Mouse (Mus musculus): ENCODE measurements around the gene Vmn2r12. TPM values are rescaled to one million over a fixed set of nuclear protein-coding genes. Genes with fewer than 3 reads are reported as not detected.
"Not testable (repeated sequence)": the region's sequence is repeated elsewhere in the genome, so short reads cannot be mapped to it uniquely, and the experiment has no call there.

Gene Vmn2r12
- polyA plus RNA-seq (2012; rRNA removed) = not detected in 2 replicates
- polyA plus RNA-seq (2014; fragmentation: Nextera tagmentation; extraction: Ambion mirVana) = not detected in 2 replicates

DNA sequence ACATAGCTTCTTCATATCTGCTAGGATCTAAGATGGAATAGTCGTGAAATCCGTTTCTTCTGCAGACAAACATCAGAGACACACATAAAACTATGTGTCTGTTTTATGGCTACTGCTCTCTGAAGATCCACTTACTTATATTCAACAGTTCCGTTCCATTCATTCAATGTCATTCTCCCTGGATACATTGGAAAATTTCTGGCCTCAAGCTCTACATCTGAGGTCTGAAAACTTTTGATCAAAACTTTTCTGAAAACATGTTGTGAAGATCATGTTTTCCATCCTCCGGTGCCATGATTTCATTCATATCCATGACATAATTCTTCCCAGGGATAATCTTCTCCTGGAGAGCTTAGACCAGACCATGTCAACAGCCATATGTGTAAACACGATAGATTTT lies at the start of gene Vmn2r12:
Gene Vmn2r12, minus strand, starts transcription at position 101 of the 400 bp plus-strand sequence.
- DNase-seq (ENCODE audit: low spot score); H3K27ac ChIP-seq (replicated peaks; ENCODE audit: low read depth, low read length); H3K4me3 ChIP-seq (replicated peaks; ENCODE audit: low read length); H3K27me3 ChIP-seq (ENCODE audit: control insufficient read depth, insufficient read depth, low read length); ATAC-seq (ENCODE audit: low FRiP score, low read depth); H3K9me3 ChIP-seq (ENCODE audit: control insufficient read depth, low read length); H3K9ac ChIP-seq (ENCODE audit: low read depth, low read length, severe bottlenecking); H3K4me2 ChIP-seq (replicated peaks; ENCODE audit: low read depth, low read length, severe bottlenecking); H3K36me3 ChIP-seq (ENCODE audit: control insufficient read depth, insufficient read depth, low read length); H3K4me1 ChIP-seq (ENCODE audit: control insufficient read depth, insufficient read depth, low read length): not testable (repeated sequence)
- 81% methylated on average over 5 of the region's 5 CpGs for WGBS

DNA sequence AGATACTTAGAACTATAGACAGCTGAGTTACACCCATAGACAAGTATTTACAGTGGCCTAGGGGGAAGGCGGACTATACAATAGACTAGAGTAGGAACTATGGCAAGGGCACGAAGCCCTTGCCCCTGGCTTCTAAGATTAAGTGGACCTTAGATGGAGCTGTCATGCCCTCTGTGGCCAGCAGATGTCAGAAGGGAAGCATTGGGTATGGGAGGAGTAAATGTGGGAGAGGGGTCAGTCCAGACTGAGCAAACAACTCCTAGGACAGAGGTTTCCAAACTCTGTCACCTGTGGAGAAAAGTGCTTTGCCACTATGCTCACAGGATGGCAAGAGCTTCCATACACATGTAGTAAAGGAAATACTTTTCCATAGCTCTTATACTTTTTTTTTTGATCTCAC lies 41.8 kb upstream of the Vmn2r12 start:
- no peak overlapping the region for H3K27ac ChIP-seq (replicated peaks; ENCODE audit: low read depth, low read length)
- ATAC-seq (ENCODE audit: low FRiP score, low read depth) = no peak
- WGBS = 77% methylated on average over 2 of the region's 2 CpGs
- no peaks in the 10 kb centered on the region for H3K36me3 ChIP-seq (ENCODE audit: control insufficient read depth, insufficient read depth, low read length)
- no peak overlapping the region for H3K9ac ChIP-seq (ENCODE audit: low read depth, low read length, severe bottlenecking)
- H3K4me3 ChIP-seq (replicated peaks; ENCODE audit: low read length) = no peak overlapping the region
- H3K27me3 ChIP-seq (ENCODE audit: control insufficient read depth, insufficient read depth, low read length) = no peaks in the 10 kb centered on the region
- H3K4me1 ChIP-seq (ENCODE audit: control insufficient read depth, insufficient read depth, low read length) = no peaks in the 10 kb centered on the region
- TF ChIP-seq POLR2A (IDR thresholded peaks at IDR 0.05; ENCODE audit: borderline replicate concordance, extremely low read depth, insufficient read depth, insufficient read length) = no peak
- no peak overlapping the region for H3K4me2 ChIP-seq (replicated peaks; ENCODE audit: low read depth, low read length, severe bottlenecking)
- no peak for DNase-seq (ENCODE audit: low spot score)
- 0 out of 2 replicates have a peak, but pooled peaks cover 4% of the 10 kb centered on the region for H3K9me3 ChIP-seq (ENCODE audit: control insufficient read depth, low read length)

DNA sequence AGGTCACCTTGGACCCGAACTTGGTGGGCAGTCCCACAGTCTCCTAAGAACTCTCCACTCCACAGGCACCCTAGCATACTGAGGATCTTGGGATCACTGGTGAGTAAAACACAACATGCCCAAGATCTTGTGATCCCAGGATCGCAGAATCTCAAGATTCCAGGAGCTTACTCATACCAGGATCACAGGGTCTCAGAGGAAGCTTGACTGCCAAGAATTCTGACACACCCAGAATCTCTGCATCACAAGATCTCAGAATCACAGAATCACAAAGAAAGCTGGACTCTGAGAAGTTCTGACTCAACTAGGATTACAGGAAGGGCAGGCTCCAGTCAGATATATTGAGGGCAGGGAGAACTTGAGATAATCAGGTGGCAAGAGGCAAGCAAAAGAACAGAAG lies 39.0 kb upstream of the Vmn2r12 start:
- Histone ChIP-seq H3K9ac (ENCODE audit: low read depth, low read length, severe bottlenecking) (no peak overlapping the region), H3K9me3 (ENCODE audit: control insufficient read depth, low read length) (0 out of 2 replicates have a peak, but pooled peaks cover 4% of the 10 kb centered on the region), H3K4me3 (replicated peaks; ENCODE audit: low read length) (no peak overlapping the region), H3K4me2 (replicated peaks; ENCODE audit: low read depth, low read length, severe bottlenecking) (no peak overlapping the region), H3K4me1 (ENCODE audit: control insufficient read depth, insufficient read depth, low read length) (no peaks in the 10 kb centered on the region), H3K27me3 (ENCODE audit: control insufficient read depth, insufficient read depth, low read length) (no peaks in the 10 kb centered on the region), H3K36me3 (ENCODE audit: control insufficient read depth, insufficient read depth, low read length) (no peaks in the 10 kb centered on the region), H3K27ac (replicated peaks; ENCODE audit: low read depth, low read length) (no peak overlapping the region)
- DNase-seq (ENCODE audit: low spot score) = no peak
- no peak for ATAC-seq (ENCODE audit: low FRiP score, low read depth)
- WGBS = 70% methylated on average over 2 of the region's 2 CpGs
- TF ChIP-seq POLR2A (IDR thresholded peaks at IDR 0.05; ENCODE audit: borderline replicate concordance, extremely low read depth, insufficient read depth, insufficient read length) = no peak

- not testable (repeated sequence) for DNase-seq (ENCODE audit: low spot score); H3K4me2 ChIP-seq (replicated peaks; ENCODE audit: low read depth, low read length, severe bottlenecking); H3K9me3 ChIP-seq (ENCODE audit: control insufficient read depth, low read length); H3K4me1 ChIP-seq (ENCODE audit: control insufficient read depth, insufficient read depth, low read length); ATAC-seq (ENCODE audit: low FRiP score, low read depth); H3K4me3 ChIP-seq (replicated peaks; ENCODE audit: low read length); H3K27me3 ChIP-seq (ENCODE audit: control insufficient read depth, insufficient read depth, low read length); H3K9ac ChIP-seq (ENCODE audit: low read depth, low read length, severe bottlenecking); H3K27ac ChIP-seq (replicated peaks; ENCODE audit: low read depth, low read length); H3K36me3 ChIP-seq (ENCODE audit: control insufficient read depth, insufficient read depth, low read length)
- WGBS = 79% methylated on average over 3 of the region's 3 CpGs
Observed at GRCm38 (mm10) chr5:109096482-109096881, 1.3 kb downstream of the Vmn2r12 start.

- not testable (repeated sequence) for H3K4me2 ChIP-seq (replicated peaks; ENCODE audit: low read depth, low read length, severe bottlenecking); H3K9ac ChIP-seq (ENCODE audit: low read depth, low read length, severe bottlenecking); H3K4me3 ChIP-seq (replicated peaks; ENCODE audit: low read length); H3K36me3 ChIP-seq (ENCODE audit: control insufficient read depth, insufficient read depth, low read length); H3K27me3 ChIP-seq (ENCODE audit: control insufficient read depth, insufficient read depth, low read length); ATAC-seq (ENCODE audit: low FRiP score, low read depth); H3K4me1 ChIP-seq (ENCODE audit: control insufficient read depth, insufficient read depth, low read length); H3K9me3 ChIP-seq (ENCODE audit: control insufficient read depth, low read length); DNase-seq (ENCODE audit: low spot score); H3K27ac ChIP-seq (replicated peaks; ENCODE audit: low read depth, low read length)
- WGBS = 38% methylated on average over 4 of the region's 4 CpGs
Observed at GRCm38 (mm10) chr5:109072016-109072415, 25.7 kb downstream of the Vmn2r12 start.

DNA sequence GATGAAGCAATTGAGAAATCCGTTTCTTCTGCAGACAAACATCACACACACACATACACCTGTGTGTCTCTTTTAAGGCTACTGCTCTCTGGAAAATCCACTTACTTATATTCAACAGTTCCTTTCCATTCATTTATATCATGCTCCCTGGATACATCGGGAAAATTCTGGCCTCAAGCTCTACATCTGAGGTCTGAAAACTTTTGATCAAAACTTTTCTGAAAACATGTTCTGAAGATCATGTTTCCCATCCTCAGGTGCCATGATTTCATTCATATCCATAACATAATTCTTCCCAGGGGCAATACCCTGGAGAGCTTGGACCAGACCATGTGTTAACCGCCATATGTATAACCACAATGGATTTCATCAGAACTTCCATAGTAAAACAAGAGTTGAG lies 38.3 kb downstream of the Vmn2r12 start, which contains the start of gene Vmn2r11:
Gene Vmn2r11, minus strand, starts transcription at position 101 of the 400 bp plus-strand sequence.
- not testable (repeated sequence) for H3K27me3 ChIP-seq (ENCODE audit: control insufficient read depth, insufficient read depth, low read length); ATAC-seq (ENCODE audit: low FRiP score, low read depth); H3K36me3 ChIP-seq (ENCODE audit: control insufficient read depth, insufficient read depth, low read length); H3K4me3 ChIP-seq (replicated peaks; ENCODE audit: low read length); H3K4me1 ChIP-seq (ENCODE audit: control insufficient read depth, insufficient read depth, low read length); H3K9me3 ChIP-seq (ENCODE audit: control insufficient read depth, low read length); DNase-seq (ENCODE audit: low spot score); H3K4me2 ChIP-seq (replicated peaks; ENCODE audit: low read depth, low read length, severe bottlenecking); H3K27ac ChIP-seq (replicated peaks; ENCODE audit: low read depth, low read length); H3K9ac ChIP-seq (ENCODE audit: low read depth, low read length, severe bottlenecking)
- WGBS = 83% methylated on average over 3 of the region's 3 CpGs

All from limb, embryonic 14.5 days (tissue).